Mouse (Mus musculus) forebrain, embryonic 11.5 days (tissue): Measurements from ENCODE around the gene Pfkl. TPM values are rescaled to one million over a fixed set of nuclear protein-coding genes. Genes with fewer than 3 reads are reported as not detected.
A peak's percentile ranks its signal among the peaks of the same experiment; 100 is the strongest.
"Not testable (repeated sequence)": the region's sequence is repeated elsewhere in the genome, so short reads cannot be mapped to it uniquely, and the experiment has no call there.

Experiments used
- ATAC-seq: fragments of 200-750 bp; cut with Nextera tagmentation; replicated peaks from 2 replicates; pipeline ENCODE4 v1.8.0; 2017; ENCODE audit warnings: moderate TSS enrichment; ENCODE audit not compliant: low FRiP score
- DNase-seq: peaks from one replicate; pipeline ENCODE4 v3.0.0-alpha.2; 2017; ENCODE audit warnings: low spot score
- H3K27ac ChIP-seq: fragments of 300-500 bp; sonication (generic); 2 replicates; pipeline ENCODE4 v1.5.1; 2014; ENCODE audit warnings: low read depth, low read length
- H3K27me3 ChIP-seq: fragments of 300-500 bp; sonication (generic); 2 replicates; pipeline ENCODE4 v1.6.1; 2014; ENCODE audit warnings: mild to moderate bottlenecking, low read length, mixed read lengths; ENCODE audit not compliant: control insufficient read depth, insufficient read depth
- H3K36me3 ChIP-seq: fragments of 300-500 bp; sonication (generic); 2 replicates; pipeline ENCODE4 v1.6.1; 2014; ENCODE audit warnings: mild to moderate bottlenecking, low read length, moderate library complexity, mixed read lengths; ENCODE audit not compliant: control insufficient read depth, insufficient read depth
- H3K4me1 ChIP-seq: fragments of 300-500 bp; sonication (generic); replicated peaks from 2 replicates; pipeline ENCODE4 v1.6.1; 2014; ENCODE audit warnings: low read length, mixed read lengths; ENCODE audit not compliant: control insufficient read depth, insufficient read depth
- H3K4me2 ChIP-seq: fragments of 300-500 bp; sonication (generic); 2 replicates; pipeline ENCODE4 v1.6.1; 2014; ENCODE audit warnings: low read depth, mild to moderate bottlenecking, low read length, moderate library complexity, mixed read lengths; ENCODE audit not compliant: severe bottlenecking
- H3K4me3 ChIP-seq: fragments of 300-500 bp; sonication (generic); 2 replicates; pipeline ENCODE4 v1.5.1; 2014; ENCODE audit warnings: low read depth, low read length
- H3K9ac ChIP-seq: fragments of 300-500 bp; sonication (generic); 2 replicates; pipeline ENCODE4 v1.6.1; 2014; ENCODE audit warnings: low read length
- H3K9me3 ChIP-seq: fragments of 300-500 bp; sonication (generic); 2 replicates; pipeline ENCODE4 v1.6.1; 2016; ENCODE audit warnings: low read length, mixed read lengths; ENCODE audit not compliant: control insufficient read depth
- WGBS: fragments of 180-500 bp; shearing (Covaris S2); extraction: QIAGEN DNeasy Blood & Tissue Kit; methylation state at CpG from one replicate; pipeline ENCODE4 v1.1.7; 2014; 5-methylcytosine and 5-hydroxymethylcytosine counted together
- polyA plus RNA-seq: library from polyadenylated mRNA; unstranded; fragments of >200 nt; fragmentation: Nextera tagmentation; extraction: Ambion mirVana; gene quantifications from 2 replicates; pipeline ENCODE4 v1.2.1, GENCODE M21; 2014

Pfkl gene
- polyA plus RNA-seq, 1 experiment from 2014 or later, result 171 TPM

- DNase-seq, result peak; percentile 67
- no peak overlapping the region for H3K27ac ChIP-seq
- no peak overlapping the region for H3K9ac ChIP-seq
- H3K36me3 ChIP-seq, result no peaks in the 10 kb centered on the region
- H3K4me1 ChIP-seq, result peaks cover 7% of the 10 kb centered on the region; the same call in 1 of the 2 replicates
- peaks cover 14% of the 10 kb centered on the region; the same call in 1 of the 2 replicates for H3K27me3 ChIP-seq
- no peaks in the 10 kb centered on the region for H3K9me3 ChIP-seq
- 63% methylated on average over 17 of the region's 17 CpGs for WGBS
- H3K4me2 ChIP-seq, result no peak overlapping the region
- H3K4me3 ChIP-seq, result no peak overlapping the region
- no peak for ATAC-seq
These were observed 38.0 kb downstream of the Pfkl start for GRCm38 (mm10) chr10:77971709-77972553.

DNA sequence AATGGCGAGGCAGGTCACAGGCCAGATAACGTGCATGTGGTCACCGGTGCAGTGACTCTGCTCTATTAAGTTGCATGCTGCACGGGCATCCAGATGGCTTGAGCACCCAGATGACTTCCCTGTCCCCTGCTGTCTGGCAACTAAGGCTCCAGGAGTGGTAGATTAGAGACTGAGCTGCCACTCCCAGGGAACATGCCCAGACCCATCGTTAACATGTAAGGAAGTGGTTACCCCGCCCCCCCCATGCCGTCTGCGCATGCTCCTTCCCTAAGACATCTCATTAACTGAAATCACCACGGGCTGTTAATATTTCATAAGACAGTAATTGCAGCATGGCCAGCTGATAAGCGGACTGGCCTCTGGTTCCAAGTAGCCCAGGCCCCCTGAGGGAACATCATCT, 38.7 kb downstream of the Pfkl start:
- WGBS, result 91% methylated on average over 10 of the region's 10 CpGs
- Histone ChIP-seq H3K27me3 (peaks cover 14% of the 10 kb centered on the region; the same call in 1 of the 2 replicates), H3K4me2 (no peak overlapping the region), H3K9ac (no peak overlapping the region), H3K27ac (no peak overlapping the region), H3K4me3 (no peak overlapping the region), H3K36me3 (no peaks in the 10 kb centered on the region), H3K4me1 (peaks cover 7% of the 10 kb centered on the region; the same call in 1 of the 2 replicates), H3K9me3 (no peaks in the 10 kb centered on the region)
- ATAC-seq (no peak), DNase-seq (peak; percentile 40)

DNA sequence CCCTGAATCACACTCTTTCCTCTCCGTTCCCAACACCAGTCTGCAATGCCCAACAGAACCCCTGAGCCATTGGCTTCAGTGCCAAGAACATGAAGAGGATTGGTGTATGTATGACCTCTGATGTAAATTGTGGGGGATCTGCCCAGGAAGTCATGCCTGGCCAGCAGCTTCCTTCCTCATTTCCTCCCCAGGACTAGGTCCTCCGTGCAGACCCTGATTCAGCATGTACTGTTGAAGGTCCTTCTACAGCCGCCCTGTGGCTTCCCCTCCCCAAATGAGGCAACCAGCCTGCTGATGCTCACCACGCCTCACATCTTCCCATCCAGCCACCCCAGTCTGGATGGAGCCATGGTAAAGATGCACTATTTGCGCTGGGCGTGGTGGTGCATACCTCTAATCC, 39.4 kb downstream of the Pfkl start, which contains the start of gene Trpm2:
Gene Trpm2 (minus strand): TSS at position 83 of the 400 bp plus-strand sequence.
- DNase-seq (peak; percentile 47), ATAC-seq (no peak)
- Histone ChIP-seq H3K4me1 (peaks cover 7% of the 10 kb centered on the region; the same call in 1 of the 2 replicates), H3K9me3 (no peaks in the 10 kb centered on the region), H3K9ac (peak within 1 kb of the TSS; percentile 43), H3K4me3 (peak within 1 kb of the TSS; percentile 29), H3K36me3 (no peaks in the 10 kb centered on the region), H3K27me3 (peaks cover 14% of the 10 kb centered on the region; the same call in 1 of the 2 replicates), H3K4me2 (peak within 1 kb of the TSS; percentile 65), H3K27ac (no peak within 1 kb of the TSS)
- WGBS, result 88% methylated on average over 6 of the region's 6 CpGs

- H3K9ac ChIP-seq, result peak overlapping the region; percentile 43
- WGBS, result 23% methylated on average over 8 of the region's 8 CpGs
- no peak overlapping the region for H3K27ac ChIP-seq
- peaks cover 7% of the 10 kb centered on the region; the same call in 1 of the 2 replicates for H3K4me1 ChIP-seq
- peak overlapping the region; percentile 65 for H3K4me2 ChIP-seq
- H3K27me3 ChIP-seq, result peaks cover 14% of the 10 kb centered on the region; the same call in 1 of the 2 replicates
- no peaks in the 10 kb centered on the region for H3K9me3 ChIP-seq
- ATAC-seq (no peak), DNase-seq (no peak)
- H3K4me3 ChIP-seq, result peak overlapping the region; percentile 29
- H3K36me3 ChIP-seq, result no peaks in the 10 kb centered on the region
These were observed 39.9 kb downstream of the Pfkl start for GRCm38 (mm10) chr10:77969973-77970325.

DNA sequence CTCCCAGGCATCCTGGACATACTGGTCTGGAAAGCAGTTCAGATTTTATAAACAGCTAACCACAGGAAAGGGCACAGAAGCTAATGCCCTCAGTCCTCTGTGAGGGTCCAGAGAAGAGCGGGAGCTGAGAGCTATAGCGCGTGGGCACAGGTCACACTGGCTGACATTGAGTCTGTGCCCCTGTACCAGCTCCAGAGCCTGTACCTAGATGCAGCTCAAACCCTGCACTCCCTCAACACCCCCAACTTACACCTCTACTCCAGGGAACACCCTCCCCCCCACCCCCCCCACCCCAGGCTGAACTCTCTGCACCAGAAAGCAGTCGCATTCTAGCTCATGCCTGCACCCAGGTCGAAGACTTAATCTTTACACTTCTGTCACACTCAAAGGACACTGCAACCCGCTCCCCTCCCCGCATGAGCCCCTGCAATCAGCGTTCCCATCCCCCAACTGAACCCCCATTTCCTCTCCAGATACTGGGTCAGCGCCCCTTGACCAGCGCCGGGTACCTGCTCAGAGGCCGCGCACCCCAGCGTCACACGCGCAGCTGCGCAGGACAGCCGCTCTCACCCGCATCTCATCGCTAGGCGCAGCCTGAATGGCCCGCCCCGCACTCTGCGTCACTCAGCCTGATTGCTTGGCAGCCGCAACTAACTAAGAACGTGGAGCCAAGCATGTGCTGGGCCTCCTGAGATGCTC, 40.5 kb downstream of the Pfkl start:
- WGBS, result 7% methylated on average over 26 of the region's 26 CpGs
- H3K36me3 ChIP-seq, result no peaks in the 10 kb centered on the region
- H3K4me1 ChIP-seq, result peaks cover 7% of the 10 kb centered on the region; the same call in 1 of the 2 replicates
- H3K9ac ChIP-seq, result peak overlapping the region; percentile 43
- peak; percentile 71 for ATAC-seq
- H3K4me2 ChIP-seq, result peak overlapping the region; percentile 65
- H3K27ac ChIP-seq, result no peak overlapping the region
- H3K27me3 ChIP-seq, result peaks cover 14% of the 10 kb centered on the region; the same call in 1 of the 2 replicates
- no peaks in the 10 kb centered on the region for H3K9me3 ChIP-seq
- DNase-seq, result peak; percentile 79
- H3K4me3 ChIP-seq, result peak overlapping the region; percentile 29

- H3K9ac ChIP-seq, result no peak overlapping the region
- 86% methylated on average over 6 of the region's 6 CpGs for WGBS
- H3K4me2 ChIP-seq, result no peak overlapping the region
- ATAC-seq (no peak), DNase-seq (no peak)
- peaks cover 6% of the 10 kb centered on the region; the same call in 1 of the 2 replicates for H3K27me3 ChIP-seq
- no peak overlapping the region for H3K4me3 ChIP-seq
- no peaks in the 10 kb centered on the region for H3K4me1 ChIP-seq
- no peaks in the 10 kb centered on the region for H3K9me3 ChIP-seq
- no peaks in the 10 kb centered on the region for H3K36me3 ChIP-seq
- no peak overlapping the region for H3K27ac ChIP-seq
These were observed 45.9 kb downstream of the Pfkl start for GRCm38 (mm10) chr10:77963971-77964370.

GRCm38 (mm10) chr10:77962725-77963124, 47.2 kb downstream of the Pfkl start:
- ATAC-seq (no peak), DNase-seq (no peak)
- Histone ChIP-seq H3K4me3 (no peak overlapping the region), H3K27ac (no peak overlapping the region), H3K9me3 (no peaks in the 10 kb centered on the region), H3K4me2 (no peak overlapping the region), H3K27me3 (no peaks in the 10 kb centered on the region), H3K9ac (no peak overlapping the region), H3K4me1 (no peaks in the 10 kb centered on the region), H3K36me3 (no peaks in the 10 kb centered on the region)
- 87% methylated on average over 2 of the region's 2 CpGs for WGBS

DNA sequence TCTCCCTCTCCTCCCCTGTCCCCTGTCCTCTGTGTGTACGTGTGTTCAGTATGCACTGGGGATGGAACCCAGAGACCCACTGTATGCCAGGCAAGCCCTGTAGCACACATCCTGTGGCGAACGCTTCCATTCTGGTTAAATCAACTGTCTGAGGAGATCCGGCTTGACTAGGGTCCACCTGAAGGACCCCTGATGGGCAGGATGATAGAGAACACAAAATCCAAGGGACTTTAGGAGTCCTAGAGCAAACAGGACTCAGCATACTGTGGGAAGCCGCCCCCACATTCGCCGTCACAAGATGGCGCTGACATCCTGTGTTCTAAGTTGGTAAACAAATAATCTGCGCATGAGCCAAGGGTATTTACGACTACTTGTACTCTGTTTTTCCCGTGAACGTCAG, 59.4 kb downstream of the Pfkl start:
- ATAC-seq, H3K4me1 ChIP-seq, H3K4me3 ChIP-seq, H3K4me2 ChIP-seq, DNase-seq, H3K36me3 ChIP-seq, H3K9ac ChIP-seq, H3K27me3 ChIP-seq, H3K9me3 ChIP-seq, H3K27ac ChIP-seq: not testable (repeated sequence)
- 93% methylated on average over 8 of the region's 12 CpGs for WGBS
